Mouse (Mus musculus) ovary, adult 18-20 months (tissue): Measurements from ENCODE around the gene Eci3.

Experiments
- DNase-seq: peaks from one replicate; pipeline ENCODE4 v3.0.0; 2022; ENCODE audit warnings: low spot score, mixed read lengths

The Eci3 gene

DNA sequence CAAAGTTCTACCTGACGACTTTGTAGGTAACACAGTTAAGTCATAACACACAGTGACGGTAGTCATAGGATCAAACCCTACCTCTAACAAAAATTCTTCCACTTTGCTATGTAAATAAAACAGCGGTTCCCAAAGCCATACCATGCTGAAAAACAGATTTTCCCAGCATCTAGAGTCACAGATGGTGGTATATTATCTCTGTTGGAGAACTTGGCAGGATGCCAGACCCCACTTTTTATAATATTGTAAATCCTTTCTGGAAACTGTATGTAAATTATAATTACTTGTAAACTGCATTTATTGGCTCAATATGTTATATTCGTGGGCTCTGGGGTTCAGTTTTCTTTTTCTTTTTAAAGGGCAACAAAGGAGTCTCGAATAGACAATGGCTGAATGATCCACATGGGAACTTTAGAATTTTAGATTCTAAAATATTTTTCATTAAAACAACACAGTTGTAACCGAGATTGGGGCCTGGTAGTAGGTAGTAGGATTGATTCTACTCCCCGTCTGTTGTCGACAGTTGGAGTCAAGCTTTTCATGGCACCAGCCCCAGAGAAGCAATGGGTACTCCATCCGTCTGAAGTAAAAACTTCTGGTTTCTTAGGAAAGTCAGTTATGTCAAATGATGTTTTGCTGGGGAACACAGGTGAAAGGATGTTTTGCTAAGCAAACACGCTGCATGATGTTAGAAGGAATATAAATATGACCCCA is 28.5 kb downstream of the Eci3 start:
- DNase-seq, result no peak

DNA sequence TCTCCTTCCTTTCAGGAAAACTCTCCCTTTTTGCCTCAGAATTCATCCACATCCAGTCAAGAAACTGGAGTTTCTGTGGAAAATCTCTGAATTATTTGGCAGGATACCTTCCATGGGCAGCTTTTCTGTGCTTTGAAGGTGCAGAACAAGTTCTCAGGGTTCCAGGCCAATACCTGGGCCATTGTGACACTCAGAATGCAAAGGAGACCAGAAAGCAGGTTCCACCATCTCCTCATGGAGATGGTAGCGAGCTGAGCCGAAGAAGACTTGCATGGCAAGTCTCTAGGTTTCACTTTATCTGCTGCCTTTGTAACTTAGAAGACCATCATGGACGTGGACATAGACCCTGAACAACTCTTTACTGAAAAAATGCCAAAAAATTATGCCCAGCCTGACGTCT is 39.4 kb downstream of the Eci3 start, which contains the start of the genes Fam217a and 4933417A18Rik:
Fam217a (minus strand) TSS at position 101 of the 400 bp plus-strand sequence.
4933417A18Rik (plus strand) TSS at position 200 of the 400 bp plus-strand sequence.
- DNase-seq, result no peak

DNA sequence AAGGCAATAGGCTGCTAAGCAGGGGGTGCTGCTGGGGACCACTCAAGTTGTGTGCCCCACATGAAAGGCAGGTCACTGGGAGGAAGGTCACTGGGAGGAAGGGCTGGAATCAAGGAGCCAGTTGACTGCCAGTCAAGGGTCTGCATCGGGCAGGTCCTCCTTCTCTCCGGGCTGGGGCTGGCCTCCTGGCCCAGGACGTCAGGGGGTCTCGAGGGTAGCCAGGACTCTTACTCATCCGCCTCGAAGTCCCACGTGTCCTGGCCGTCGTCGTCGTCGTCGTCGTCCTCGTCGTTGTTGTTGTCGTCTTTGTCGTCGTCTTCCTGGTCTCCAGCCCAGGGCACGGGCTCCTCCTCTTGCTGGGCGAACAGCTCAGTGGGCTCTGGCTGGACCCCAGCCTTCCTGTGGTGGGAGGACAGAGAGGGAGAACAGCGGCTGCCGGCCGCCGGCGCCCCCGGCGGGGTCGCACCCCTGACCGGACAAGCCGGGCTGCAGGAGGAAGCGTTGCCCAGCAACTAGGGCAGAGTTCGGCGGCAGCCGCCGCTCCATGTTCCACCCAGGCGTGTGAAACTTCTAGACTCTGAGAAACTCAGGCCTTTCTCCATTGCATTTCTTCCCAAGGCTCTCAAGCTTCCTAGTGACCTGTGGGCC is 47.0 kb downstream of the Eci3 start:
- DNase-seq, result no peak

DNA sequence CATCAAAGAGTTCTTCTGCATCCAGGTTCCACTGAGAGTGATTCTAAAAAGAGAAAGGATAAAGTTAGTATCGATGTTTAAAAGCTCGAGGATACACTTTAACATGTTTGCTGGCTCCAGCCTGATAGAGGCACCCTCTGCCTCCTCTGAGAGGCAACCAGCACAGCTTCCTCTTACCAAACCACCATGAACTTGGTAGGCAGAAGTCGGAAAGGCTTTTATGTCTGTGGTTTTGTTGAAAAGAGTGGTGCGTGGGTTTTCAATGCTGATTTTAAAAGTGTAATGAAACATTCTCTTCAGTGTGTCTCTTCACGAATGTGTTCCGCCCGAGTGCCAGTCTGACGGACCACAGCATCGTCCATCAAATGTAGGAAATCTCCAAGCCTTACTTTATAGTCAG is 49.0 kb downstream of the Eci3 start:
- no peak for DNase-seq
